Mouse (Mus musculus): ENCODE data around the gene Sgpp1. TPM values are rescaled to one million over a fixed set of nuclear protein-coding genes. Genes with fewer than 3 reads are reported as not detected.

Sgpp1 gene
- polyA plus RNA-seq, 1 experiment, result 20.8 TPM

DNA sequence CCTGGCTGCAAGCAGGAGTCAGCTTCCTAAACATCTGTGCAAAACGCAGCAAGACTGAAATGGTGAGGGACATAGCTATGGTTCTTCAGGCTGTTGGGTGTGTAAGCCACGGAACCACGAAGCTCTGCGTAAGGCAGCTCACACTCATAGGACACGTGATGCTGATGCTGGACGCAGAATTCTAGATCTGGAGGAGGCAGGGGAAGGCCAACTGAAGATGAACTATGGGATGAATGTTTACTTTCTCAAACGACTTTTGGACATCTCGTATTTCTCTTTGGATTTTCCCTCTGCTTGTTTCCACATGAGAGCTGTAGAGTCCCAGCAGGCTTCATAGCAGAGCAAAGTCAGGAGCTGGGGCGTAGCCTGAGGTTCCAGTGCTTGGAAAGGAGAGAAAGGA lies 21.9 kb downstream of the Sgpp1 start:
- no peak for TF ChIP-seq GATA1 (IDR thresholded peaks at IDR 0.05; ENCODE audit: low read length)

GRCm38 (mm10) chr12:75710596-75711376 lies 24.7 kb downstream of the Sgpp1 start:
- TF ChIP-seq GATA1 (IDR thresholded peaks at IDR 0.05; ENCODE audit: low read length), result no peak

DNA sequence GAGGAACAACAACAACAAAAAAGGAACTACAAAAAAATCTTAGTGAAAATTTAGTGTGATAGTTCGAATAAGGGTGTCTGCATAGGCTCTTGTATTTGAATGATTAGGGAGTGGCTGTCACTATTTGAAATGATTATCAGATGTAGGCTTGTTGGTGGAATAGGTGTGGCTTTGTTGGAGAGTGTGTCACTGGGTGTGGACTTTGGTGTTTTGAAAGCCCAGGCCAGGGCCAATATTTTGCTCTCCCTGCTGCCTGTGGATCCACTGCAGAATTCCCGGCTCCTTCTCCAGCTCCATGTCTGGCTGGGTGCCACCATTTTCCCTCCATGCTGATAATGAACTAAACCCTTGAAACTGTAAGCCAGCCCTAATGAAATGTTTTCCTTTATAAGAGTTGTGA lies 26.0 kb downstream of the Sgpp1 start:
- no peak for TF ChIP-seq GATA1 (IDR thresholded peaks at IDR 0.05; ENCODE audit: low read length)

- TF ChIP-seq GATA1 (IDR thresholded peaks at IDR 0.05; ENCODE audit: low read length), result no peak
Observed at GRCm38 (mm10) chr12:75706670-75707069, 28.9 kb downstream of the Sgpp1 start.

- no peak for TF ChIP-seq GATA1 (IDR thresholded peaks at IDR 0.05; ENCODE audit: low read length)
Observed at GRCm38 (mm10) chr12:75702739-75703122, 32.8 kb downstream of the Sgpp1 start.

- TF ChIP-seq GATA1 (IDR thresholded peaks at IDR 0.05; ENCODE audit: low read length), result no peak
Observed at GRCm38 (mm10) chr12:75702084-75702738, 33.3 kb downstream of the Sgpp1 start.

GRCm38 (mm10) chr12:75701173-75702083 lies 34.1 kb downstream of the Sgpp1 start:
- TF ChIP-seq GATA1 (IDR thresholded peaks at IDR 0.05; ENCODE audit: low read length), result no peak

DNA sequence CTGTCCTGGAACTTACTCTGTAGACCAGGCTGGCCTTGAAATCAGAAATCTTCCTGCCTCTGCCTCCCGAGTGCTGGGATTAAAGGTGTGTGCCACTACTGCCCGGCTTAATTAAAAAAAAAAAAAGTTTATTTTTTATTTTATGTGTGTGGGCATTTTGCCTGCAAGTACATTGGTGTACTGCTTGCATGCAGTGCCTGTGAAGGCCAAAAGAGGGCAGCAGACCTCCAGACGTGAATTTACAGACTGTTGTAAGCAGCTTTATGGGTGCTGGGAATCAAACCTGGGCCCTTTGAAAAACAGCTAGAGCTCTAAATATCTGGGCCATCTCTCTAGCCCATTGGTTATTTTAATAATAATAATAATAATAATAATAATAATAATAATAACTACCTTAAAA lies 36.8 kb downstream of the Sgpp1 start:
- no peak for TF ChIP-seq GATA1 (IDR thresholded peaks at IDR 0.05; ENCODE audit: low read length)

GRCm38 (mm10) chr12:75689003-75689402 lies 46.5 kb downstream of the Sgpp1 start:
- TF ChIP-seq GATA1 (IDR thresholded peaks at IDR 0.05; ENCODE audit: low read length), result no peak

- TF ChIP-seq GATA1 (IDR thresholded peaks at IDR 0.05; ENCODE audit: low read length), result no peak
Observed at GRCm38 (mm10) chr12:75687314-75687713, 48.2 kb downstream of the Sgpp1 start.

DNA sequence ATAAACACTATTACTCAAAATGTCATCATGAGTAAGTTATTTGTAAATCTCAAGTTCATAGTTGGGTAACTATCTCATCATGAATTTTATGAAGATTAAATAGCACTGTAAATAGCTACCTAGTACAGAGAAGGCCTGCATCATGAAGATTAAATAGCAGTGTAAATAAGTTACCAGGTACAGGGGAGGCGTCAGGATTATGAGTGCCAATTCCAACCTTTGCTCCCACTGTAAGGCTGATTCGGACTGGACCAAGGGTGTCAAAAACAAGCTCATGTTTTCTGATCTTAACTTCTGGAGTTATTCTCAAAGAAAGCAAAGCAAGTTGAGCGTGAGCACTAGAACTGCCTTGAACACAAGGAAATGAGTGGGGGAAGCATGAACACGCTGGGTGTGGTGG lies 51.9 kb downstream of the Sgpp1 start:
- TF ChIP-seq GATA1 (IDR thresholded peaks at IDR 0.05; ENCODE audit: low read length), result no peak

- TF ChIP-seq GATA1 (IDR thresholded peaks at IDR 0.05; ENCODE audit: low read length), result no peak
Observed at GRCm38 (mm10) chr12:75682842-75683241, 52.7 kb downstream of the Sgpp1 start.

DNA sequence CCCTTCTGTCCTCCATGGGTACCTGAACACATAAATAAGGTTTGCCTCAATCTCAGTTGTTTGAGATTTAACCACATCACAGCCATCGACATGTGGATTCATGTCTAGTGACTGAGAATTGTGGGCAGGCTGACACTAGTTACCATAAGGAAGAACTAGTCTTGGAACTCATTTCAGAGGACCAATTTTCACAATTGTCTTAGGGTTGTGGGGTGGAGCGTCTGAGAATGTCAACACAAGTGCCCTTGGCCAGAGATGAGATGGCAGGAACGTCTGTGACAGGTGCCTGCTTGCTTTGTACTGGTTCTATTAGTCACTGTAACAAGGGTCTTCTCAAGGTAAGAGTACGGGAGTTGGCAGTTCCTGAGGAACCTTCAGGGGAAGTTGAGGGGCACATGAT lies 54.4 kb downstream of the Sgpp1 start:
- no peak for TF ChIP-seq GATA1 (IDR thresholded peaks at IDR 0.05; ENCODE audit: low read length)

GRCm38 (mm10) chr12:75678393-75678792 lies 57.1 kb downstream of the Sgpp1 start:
- no peak for TF ChIP-seq GATA1 (IDR thresholded peaks at IDR 0.05; ENCODE audit: low read length)

DNA sequence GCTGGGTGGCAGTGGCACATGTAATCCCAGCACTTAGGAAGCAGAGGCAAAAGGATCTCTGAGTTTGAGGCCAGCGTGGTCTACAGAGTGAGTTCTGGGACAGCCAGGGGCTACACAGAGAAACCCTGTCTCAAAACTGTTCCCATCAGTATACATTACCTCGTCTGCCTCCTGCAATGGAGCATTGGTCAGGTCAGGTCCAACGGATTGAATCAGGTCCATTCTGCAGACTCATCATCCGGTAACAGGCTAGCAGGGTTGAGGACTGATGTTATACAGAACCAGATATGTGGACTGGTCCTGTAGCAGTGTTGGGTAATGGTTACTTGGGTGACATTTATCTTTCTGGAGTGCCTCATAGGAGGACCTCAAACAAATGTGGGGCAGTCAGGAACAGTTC lies 62.9 kb downstream of the Sgpp1 start:
- no peak for TF ChIP-seq GATA1 (IDR thresholded peaks at IDR 0.05; ENCODE audit: low read length)

- no peak for TF ChIP-seq GATA1 (IDR thresholded peaks at IDR 0.05; ENCODE audit: low read length)
Observed at GRCm38 (mm10) chr12:75671759-75672315, 63.7 kb downstream of the Sgpp1 start.

Measured in G1E-ER4 (cell line).